Mouse (Mus musculus) MEL (cell line): ENCODE data around the gene Doc2b. TPM values are rescaled to one million over a fixed set of nuclear protein-coding genes. Genes with fewer than 3 reads are reported as not detected.

Source experiments
- DNase-seq: peaks from one replicate; pipeline ENCODE4 v3.0.0; 2011; ENCODE audit warnings: low read depth, low spot score
- H3K27ac ChIP-seq: 2 replicates; pipeline ENCODE4 v1.5.1; 2012; ENCODE audit warnings: low read depth, mild to moderate bottlenecking, control low read depth, low read length, moderate library complexity; ENCODE audit not compliant: control insufficient read depth
- H3K27me3 ChIP-seq, 2 experiments: fragments of 150-350 bp in 1 of 2; sonication (generic) in 1 of 2; 2 replicates each; pipeline ENCODE4 v1.6.1; 2012; ENCODE audit warnings: low read length in 2 of 2, mild to moderate bottlenecking in 2 of 2, improper control_type of control experiment in 1 of 2, moderate library complexity in 1 of 2; ENCODE audit not compliant: insufficient read depth in 2 of 2, control insufficient read depth in 1 of 2
- H3K36me3 ChIP-seq, 2 experiments: 2 replicates each; pipeline ENCODE4 v1.6.1; 2012 to 2014; ENCODE audit warnings: low read length in 2 of 2, improper control_type of control experiment in 1 of 2, inconsistent platforms in 1 of 2, mild to moderate bottlenecking in 1 of 2; ENCODE audit not compliant: insufficient read depth in 2 of 2, control insufficient read depth in 1 of 2
- H3K4me1 ChIP-seq, 2 experiments: fragments of 150-350 bp in 1 of 2; sonication (generic) in 1 of 2; 2 replicates each; pipeline ENCODE4 v1.6.1; 2012; ENCODE audit warnings: low read length in 2 of 2, improper control_type of control experiment in 1 of 2, mild to moderate bottlenecking in 1 of 2; ENCODE audit not compliant: insufficient read depth in 2 of 2, control insufficient read depth in 1 of 2
- H3K4me3 ChIP-seq, 2 experiments: fragments of 150-350 bp in 1 of 2; sonication (generic) in 1 of 2; 2 replicates each; pipeline ENCODE4 v1.5.1; 2012; ENCODE audit warnings: low read depth in 2 of 2, low read length in 2 of 2, mild to moderate bottlenecking in 2 of 2, moderate library complexity in 2 of 2, control low read depth in 1 of 2, improper control_type of control experiment in 1 of 2; ENCODE audit not compliant: control insufficient read depth in 1 of 2, insufficient read depth in 1 of 2
- H3K79me2 ChIP-seq: 2 replicates; pipeline ENCODE4 v1.6.1; 2012; ENCODE audit warnings: mild to moderate bottlenecking, low read length, moderate library complexity; ENCODE audit not compliant: control insufficient read depth, poor library complexity, insufficient read depth
- H3K9ac ChIP-seq: 2 replicates; pipeline ENCODE4 v1.6.1; 2012; ENCODE audit warnings: low read depth, mild to moderate bottlenecking, control low read depth, low read length, moderate library complexity; ENCODE audit not compliant: control insufficient read depth, poor library complexity, severe bottlenecking
- H3K9me3 ChIP-seq: fragments of 150-350 bp; sonication (generic); replicated peaks from 2 replicates; pipeline ENCODE4 v1.6.1; 2012; ENCODE audit warnings: mild to moderate bottlenecking, low read length, improper control_type of control experiment, moderate library complexity; ENCODE audit not compliant: insufficient read depth
- BHLHE40 ChIP-seq: IDR thresholded peaks from 2 replicates; pipeline ENCODE4 v1.6.1; 2012; ENCODE audit warnings: low read depth, mild to moderate bottlenecking, inconsistent platforms, low read length, improper control_type of control experiment, borderline replicate concordance
- CHD1 ChIP-seq: IDR thresholded peaks from 2 replicates; pipeline ENCODE4 v1.6.1; 2012; ENCODE audit warnings: low read depth, mild to moderate bottlenecking, inconsistent platforms, low read length, improper control_type of control experiment
- CTCF ChIP-seq, 3 experiments: IDR thresholded peaks in 2 of 3; conservative IDR thresholded peaks in 1 of 3; 2 replicates each; pipeline ENCODE4 v1.5.1; 2011 to 2012; ENCODE audit warnings: low read length in 3 of 3, low read depth in 2 of 3, mild to moderate bottlenecking in 2 of 3, improper control_type of control experiment in 1 of 3, inconsistent platforms in 1 of 3, mixed read lengths in 1 of 3, moderate library complexity in 1 of 3; ENCODE audit not compliant: control insufficient read depth in 1 of 3, insufficient read depth in 1 of 3, poor library complexity in 1 of 3, severe bottlenecking in 1 of 3
- ELF1 ChIP-seq: IDR thresholded peaks from 2 replicates; pipeline ENCODE4 v1.6.1; 2014; ENCODE audit warnings: low read depth, mild to moderate bottlenecking, inconsistent platforms, low read length, improper control_type of control experiment, moderate library complexity
- EP300 ChIP-seq, 2 experiments: IDR thresholded peaks; 2 replicates each; pipeline ENCODE4 v1.6.1; 2011; ENCODE audit warnings: improper control_type of control experiment in 2 of 2, low read length in 2 of 2, low read depth in 1 of 2, mild to moderate bottlenecking in 1 of 2
- ETS1 ChIP-seq: IDR thresholded peaks from 2 replicates; pipeline ENCODE4 v1.6.1; 2012; ENCODE audit warnings: low read depth, mild to moderate bottlenecking, inconsistent platforms, low read length, improper control_type of control experiment, moderate library complexity
- GATA1 ChIP-seq: IDR thresholded peaks from 2 replicates; pipeline ENCODE4 v1.6.1; 2011; ENCODE audit warnings: low read depth, low read length, improper control_type of control experiment
- HCFC1 ChIP-seq: IDR thresholded peaks from 2 replicates; pipeline ENCODE4 v1.6.1; 2012; ENCODE audit warnings: low read depth, mild to moderate bottlenecking, inconsistent platforms, low read length, improper control_type of control experiment, moderate library complexity
- MAZ ChIP-seq: IDR thresholded peaks from 2 replicates; pipeline ENCODE4 v1.6.1; 2012; ENCODE audit warnings: low read depth, mild to moderate bottlenecking, inconsistent platforms, low read length, improper control_type of control experiment
- MEF2A ChIP-seq: IDR thresholded peaks from 2 replicates; pipeline ENCODE4 v1.6.1; 2014; ENCODE audit warnings: low read depth, mild to moderate bottlenecking, inconsistent platforms, low read length, improper control_type of control experiment; ENCODE audit not compliant: poor library complexity, insufficient replicate concordance, severe bottlenecking; ENCODE audit errors: extremely low read depth
- MXI1 ChIP-seq: IDR thresholded peaks from 2 replicates; pipeline ENCODE4 v1.6.1; 2011; ENCODE audit warnings: mild to moderate bottlenecking, low read depth, low read length, improper control_type of control experiment
- MYC ChIP-seq: IDR thresholded peaks from 2 replicates; pipeline ENCODE4 v1.6.1; 2011; ENCODE audit warnings: low read depth, mild to moderate bottlenecking, low read length, improper control_type of control experiment, moderate library complexity
- NELFE ChIP-seq: IDR thresholded peaks from 2 replicates; pipeline ENCODE4 v1.6.1; 2011; ENCODE audit warnings: low read depth, low read length, improper control_type of control experiment
- POLR2AphosphoS2 ChIP-seq: IDR thresholded peaks from 2 replicates; pipeline ENCODE4 v1.6.1; 2011; ENCODE audit warnings: low read length, improper control_type of control experiment
- SIN3A ChIP-seq: IDR thresholded peaks from 2 replicates; pipeline ENCODE4 v1.6.1; 2012; ENCODE audit warnings: low read length, improper control_type of control experiment, inconsistent platforms
- USF2 ChIP-seq, 2 experiments: IDR thresholded peaks; 2 replicates each; pipeline ENCODE4 v1.6.1; 2011 to 2012; ENCODE audit warnings: improper control_type of control experiment in 2 of 2, low read length in 2 of 2, borderline replicate concordance in 1 of 2, inconsistent platforms in 1 of 2, low read depth in 1 of 2, mild to moderate bottlenecking in 1 of 2; ENCODE audit not compliant: insufficient read depth in 1 of 2
- polyA plus RNA-seq, 2 experiments: library from polyadenylated mRNA; stranded (reverse) in 1 of 2; unstranded in 1 of 2; fragments of >175 nt in 1 of 2; fragments of >200 nt in 1 of 2; gene quantifications; 2 replicates each; pipeline versions ENCODE4 v1.2.1 to v1.2.4; 2012; ENCODE audit warnings: low replicate concordance in 2 of 2, low read depth in 1 of 2; ENCODE audit not compliant: insufficient read length in 2 of 2, insufficient read depth in 1 of 2, missing spikeins in 1 of 2
- total RNA-seq: library from RNA; depleted of rRNA; stranded (reverse); fragments of 300-350 nt; gene quantifications from 2 replicates; pipeline ENCODE4 v1.2.3, GENCODE M21; 2012

Gene Doc2b
- total and polyA plus RNA-seq, 3 experiments, result not detected

- peaks cover 0 to 5% of the 10 kb centered on the region in 2 experiments; a peak in 2 of 4 replicates for H3K4me1 ChIP-seq
- H3K79me2 ChIP-seq, result peaks cover 79% of the 10 kb centered on the region
- no peak overlapping the region for H3K4me3 ChIP-seq
- H3K9ac ChIP-seq, result no peak overlapping the region
- TF ChIP-seq CTCF (IDR thresholded peaks at IDR 0.05 in 2 of 3, conservative IDR thresholded peaks at IDR 0.05 in 1 of 3; ENCODE audit: control insufficient read depth in 1 of 3, insufficient read depth in 1 of 3, low read depth in 2 of 3, low read length in 3 of 3, poor library complexity in 1 of 3, severe bottlenecking in 1 of 3) (peak in 1 of 3 experiments; percentile 9; a peak in 1 of 6 replicates), HCFC1 (no peak), MEF2A (no peak), POLR2AphosphoS2 (no peak), GATA1 (no peak), ELF1 (no peak), SIN3A (peak; percentile 33; the same call in 1 of the 2 replicates)
- H3K9me3 ChIP-seq, result no peaks in the 10 kb centered on the region
- DNase-seq, result no peak
- no peak overlapping the region for H3K27ac ChIP-seq
- peaks cover 39 to 52% of the 10 kb centered on the region in 2 experiments for H3K36me3 ChIP-seq
- no peaks in the 10 kb centered on the region for H3K27me3 ChIP-seq
Measured at GRCm38 (mm10) chr11:75750537-75750936, 45.3 kb downstream of the Doc2b start.

- Histone ChIP-seq H3K36me3 (peaks cover 29 to 77% of the 10 kb centered on the region in 2 experiments), H3K9me3 (no peaks in the 10 kb centered on the region), H3K4me1 (peaks cover 33 to 38% of the 10 kb centered on the region in 2 experiments), H3K79me2 (peaks cover 91% of the 10 kb centered on the region), H3K27ac (no peak overlapping the region), H3K4me3 (no peak overlapping the region), H3K27me3 (no peaks in the 10 kb centered on the region), H3K9ac (no peak overlapping the region)
- DNase-seq, result peak; percentile 47
- TF ChIP-seq CHD1, result 0 out of 2 replicates have a peak, but pooled peaks have one; percentile 67
- TF ChIP-seq USF2 (IDR thresholded peaks at IDR 0.05; ENCODE audit: borderline replicate concordance in 1 of 2, insufficient read depth in 1 of 2, low read depth in 1 of 2, low read length in 2 of 2), result 0 out of 4 replicates have a peak, but pooled peaks of 1 of the 2 experiments have one; percentile 2
- TF ChIP-seq ELF1, result 0 out of 2 replicates have a peak, but pooled peaks have one; percentile 16
- peak; percentile 71 for TF ChIP-seq MAZ
- no peak for TF ChIP-seq MXI1
- peak; percentile 40; the same call in 1 of the 2 replicates for TF ChIP-seq GATA1
- 0 out of 2 replicates have a peak, but pooled peaks have one; percentile 24 for TF ChIP-seq BHLHE40
- no peak for TF ChIP-seq NELFE
- 0 out of 2 replicates have a peak, but pooled peaks have one; percentile 13 for TF ChIP-seq ETS1
- peak; percentile 37 for TF ChIP-seq SIN3A
- 0 out of 2 replicates have a peak, but pooled peaks have one; percentile 43 for TF ChIP-seq POLR2AphosphoS2
- TF ChIP-seq EP300 (IDR thresholded peaks at IDR 0.05; ENCODE audit: low read depth in 1 of 2, low read length in 2 of 2), result peak; percentile 11 to 13; a peak in 1 of 4 replicates
- no peak for TF ChIP-seq MYC
Measured at GRCm38 (mm10) chr11:75744761-75745160, 51.1 kb downstream of the Doc2b start.
